Mouse (Mus musculus): ENCODE measurements around the gene Notum.

DNA sequence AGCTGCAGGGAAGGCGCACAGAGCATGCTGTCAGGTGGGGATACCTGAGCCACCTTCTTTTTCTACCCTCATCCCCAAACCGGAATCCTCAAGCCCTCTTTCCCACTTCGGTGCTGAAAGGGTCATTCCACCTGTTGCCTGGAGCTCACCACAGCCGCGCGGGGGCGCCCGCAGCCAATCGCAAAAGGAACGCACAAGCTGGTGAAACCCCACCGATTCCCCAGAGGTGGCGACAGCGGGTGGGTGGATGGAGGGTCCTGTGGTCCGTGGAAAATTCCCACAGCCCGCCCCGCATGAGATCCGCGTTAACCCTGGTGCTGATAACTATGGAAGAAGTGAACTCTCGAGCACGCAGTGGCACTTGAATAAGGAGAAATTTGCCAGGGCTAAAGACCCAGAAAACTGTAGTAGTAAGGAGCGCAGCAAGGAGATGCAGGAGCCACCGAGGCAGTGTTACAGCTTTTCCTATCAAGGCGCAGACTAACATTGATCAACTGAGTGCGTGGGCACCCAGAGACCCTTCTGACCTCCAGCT lies 2.0 kb downstream of the Notum start:
- TF ChIP-seq MYOD1 (IDR thresholded peaks at IDR 0.05; ENCODE audit: control insufficient read depth in 1 of 3, insufficient read length in 2 of 3, low read depth in 2 of 3) = peak in 2 of 3 experiments; percentile 78 to 86
- no peak for TF ChIP-seq POLR2A (IDR thresholded peaks at IDR 0.05; ENCODE audit: insufficient read length, low read depth)
- no peak for TF ChIP-seq CEBPB (IDR thresholded peaks at IDR 0.05; ENCODE audit: insufficient read depth, poor library complexity, severe bottlenecking)
- TF ChIP-seq TCF12 (IDR thresholded peaks at IDR 0.05; ENCODE audit: insufficient read depth, poor library complexity, severe bottlenecking) = no peak
- TF ChIP-seq MYOG (IDR thresholded peaks at IDR 0.05; ENCODE audit: control insufficient read depth in 1 of 3, insufficient read depth in 1 of 3, insufficient read length in 2 of 3, low read depth in 2 of 3) = peak; percentile 36 to 87 (median 71)
- no peak for TF ChIP-seq USF1 (IDR thresholded peaks at IDR 0.05; ENCODE audit: low read depth)
- TF ChIP-seq POLR2AphosphoS2 (IDR thresholded peaks at IDR 0.05; ENCODE audit: insufficient read length, low read depth) = no peak
- TF ChIP-seq MAX (IDR thresholded peaks at IDR 0.05; ENCODE audit: low read depth) = no peak
- no peak for TF ChIP-seq TCF3 (IDR thresholded peaks at IDR 0.05; ENCODE audit: insufficient read length, low read depth)
- no peak for TF ChIP-seq REST (IDR thresholded peaks at IDR 0.05; ENCODE audit: insufficient read depth, insufficient read length)
- no peak for TF ChIP-seq SRF (IDR thresholded peaks at IDR 0.05; ENCODE audit: control insufficient read depth, insufficient read length, low read depth)
- TF ChIP-seq E2F4 (IDR thresholded peaks at IDR 0.05; ENCODE audit: insufficient read depth) = no peak

All from myocyte (in vitro differentiated cells).